Mouse (Mus musculus) T-cell, adult 66 days (primary cell): ENCODE results near the gene Spg20. TPM values are rescaled to one million over a fixed set of nuclear protein-coding genes. Genes with fewer than 3 reads are reported as not detected.

Source experiments
- total RNA-seq, 2 experiments: library from RNA; stranded (reverse); gene quantifications; 3 replicates in 1 of 2; 4 replicates in 1 of 2; pipeline ENCODE4 v1.2.4; 2023

The Spg20 gene
- 10 to 100 TPM; 19.8 to 25.2 TPM for total RNA-seq

DNA sequence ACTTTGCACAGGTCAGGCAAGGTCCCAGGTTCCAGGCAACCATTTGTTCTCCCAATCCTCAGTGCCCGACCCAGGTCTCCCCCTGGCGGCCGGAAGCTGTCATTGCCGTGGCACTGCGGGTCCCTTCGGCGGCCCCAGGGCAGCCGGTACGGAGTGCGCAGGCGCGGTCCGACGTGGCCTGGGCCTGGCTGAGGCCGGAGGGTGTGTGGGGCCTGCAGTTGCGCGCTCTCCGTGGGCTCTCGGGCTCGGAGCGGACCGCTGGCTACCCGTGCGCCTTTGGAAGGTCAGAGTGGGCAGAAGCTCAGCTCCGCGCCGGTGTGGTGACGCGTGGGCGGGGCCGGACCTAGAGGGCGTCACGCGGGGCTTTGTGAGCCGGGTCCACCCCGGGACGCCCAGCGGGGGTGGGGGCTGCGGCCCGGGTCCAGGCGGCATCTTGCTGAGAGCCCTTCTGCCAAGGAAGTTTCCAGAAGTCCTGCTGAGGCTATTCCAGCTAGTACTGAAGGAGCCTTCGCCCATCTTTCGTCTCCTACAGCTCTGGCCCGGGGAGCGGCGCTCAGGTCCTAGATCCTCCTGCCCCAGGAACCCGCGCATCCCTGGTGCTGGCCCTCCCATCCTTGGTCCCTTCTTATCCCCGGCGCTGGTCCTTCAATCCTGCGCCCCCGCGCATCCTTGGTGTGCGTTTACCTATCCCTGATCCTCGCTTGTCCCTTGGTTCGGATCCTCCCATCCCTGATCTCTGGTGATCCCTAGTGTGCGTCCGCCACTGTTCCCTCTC, at the start of gene Spg20:
Spg20 (plus strand) TSS at position 174 of the 775 bp plus-strand sequence.

GRCm38 (mm10) chr3:55137039-55137438, 25.1 kb downstream of the Spg20 start, which contains the start of gene Ccdc169:
Ccdc169 (plus strand) TSS chr3:55137339.

GRCm38 (mm10) chr3:55181766-55182165, 69.9 kb downstream of the Spg20 start, which contains the start of gene Sohlh2:
Sohlh2 (plus strand) TSS chr3:55182028.

Other genes starting within 250 kb of the Spg20 start
- gene Sertm1, start 196.2 kb upstream of the Spg20 start, total RNA-seq, result not detected
- not detected for gene Ccna1, start 56.6 kb upstream of the Spg20 start, total RNA-seq
- gene Ccdc169, start 25.2 kb downstream of the Spg20 start, total RNA-seq, result not detected
- not detected for gene Sohlh2, start 69.9 kb downstream of the Spg20 start, total RNA-seq
- under 1 TPM; 0.18 to 0.23 TPM for gene Dclk1, start 130.3 kb downstream of the Spg20 start, total RNA-seq